Mouse (Mus musculus) MEL (cell line): ENCODE measurements around the gene Spata32. TPM values are rescaled to one million over a fixed set of nuclear protein-coding genes. Genes with fewer than 3 reads are reported as not detected.

Experiments
- DNase-seq: peaks from one replicate; pipeline ENCODE4 v3.0.0; 2011; ENCODE audit warnings: low read depth, low spot score
- H3K27ac ChIP-seq: 2 replicates; pipeline ENCODE4 v1.5.1; 2012; ENCODE audit warnings: low read depth, mild to moderate bottlenecking, control low read depth, low read length, moderate library complexity; ENCODE audit not compliant: control insufficient read depth
- H3K27me3 ChIP-seq, 2 experiments: fragments of 150-350 bp in 1 of 2; sonication (generic) in 1 of 2; 2 replicates each; pipeline ENCODE4 v1.6.1; 2012; ENCODE audit warnings: low read length in 2 of 2, mild to moderate bottlenecking in 2 of 2, improper control_type of control experiment in 1 of 2, moderate library complexity in 1 of 2; ENCODE audit not compliant: insufficient read depth in 2 of 2, control insufficient read depth in 1 of 2
- H3K36me3 ChIP-seq, 2 experiments: 2 replicates each; pipeline ENCODE4 v1.6.1; 2012 to 2014; ENCODE audit warnings: low read length in 2 of 2, improper control_type of control experiment in 1 of 2, inconsistent platforms in 1 of 2, mild to moderate bottlenecking in 1 of 2; ENCODE audit not compliant: insufficient read depth in 2 of 2, control insufficient read depth in 1 of 2
- H3K4me1 ChIP-seq, 2 experiments: fragments of 150-350 bp in 1 of 2; sonication (generic) in 1 of 2; 2 replicates each; pipeline ENCODE4 v1.6.1; 2012; ENCODE audit warnings: low read length in 2 of 2, improper control_type of control experiment in 1 of 2, mild to moderate bottlenecking in 1 of 2; ENCODE audit not compliant: insufficient read depth in 2 of 2, control insufficient read depth in 1 of 2
- H3K4me3 ChIP-seq, 2 experiments: fragments of 150-350 bp in 1 of 2; sonication (generic) in 1 of 2; 2 replicates each; pipeline ENCODE4 v1.5.1; 2012; ENCODE audit warnings: low read depth in 2 of 2, low read length in 2 of 2, mild to moderate bottlenecking in 2 of 2, moderate library complexity in 2 of 2, control low read depth in 1 of 2, improper control_type of control experiment in 1 of 2; ENCODE audit not compliant: control insufficient read depth in 1 of 2, insufficient read depth in 1 of 2
- H3K79me2 ChIP-seq: 2 replicates; pipeline ENCODE4 v1.6.1; 2012; ENCODE audit warnings: mild to moderate bottlenecking, low read length, moderate library complexity; ENCODE audit not compliant: control insufficient read depth, poor library complexity, insufficient read depth
- H3K9ac ChIP-seq: 2 replicates; pipeline ENCODE4 v1.6.1; 2012; ENCODE audit warnings: low read depth, mild to moderate bottlenecking, control low read depth, low read length, moderate library complexity; ENCODE audit not compliant: control insufficient read depth, poor library complexity, severe bottlenecking
- H3K9me3 ChIP-seq: fragments of 150-350 bp; sonication (generic); replicated peaks from 2 replicates; pipeline ENCODE4 v1.6.1; 2012; ENCODE audit warnings: mild to moderate bottlenecking, low read length, improper control_type of control experiment, moderate library complexity; ENCODE audit not compliant: insufficient read depth
- E2F4 ChIP-seq: IDR thresholded peaks from 2 replicates; pipeline ENCODE4 v1.6.1; 2011; ENCODE audit warnings: low read depth, low read length, improper control_type of control experiment, borderline replicate concordance
- EP300 ChIP-seq, 2 experiments: IDR thresholded peaks; 2 replicates each; pipeline ENCODE4 v1.6.1; 2011; ENCODE audit warnings: improper control_type of control experiment in 2 of 2, low read length in 2 of 2, low read depth in 1 of 2, mild to moderate bottlenecking in 1 of 2
- GATA1 ChIP-seq: IDR thresholded peaks from 2 replicates; pipeline ENCODE4 v1.6.1; 2011; ENCODE audit warnings: low read depth, low read length, improper control_type of control experiment
- MAX ChIP-seq: IDR thresholded peaks from 2 replicates; pipeline ENCODE4 v1.6.1; 2011; ENCODE audit warnings: low read length, improper control_type of control experiment
- MAZ ChIP-seq: IDR thresholded peaks from 2 replicates; pipeline ENCODE4 v1.6.1; 2012; ENCODE audit warnings: low read depth, mild to moderate bottlenecking, inconsistent platforms, low read length, improper control_type of control experiment
- MYB ChIP-seq: IDR thresholded peaks from 2 replicates; pipeline ENCODE4 v1.6.1; 2011; ENCODE audit warnings: mild to moderate bottlenecking, low read depth, low read length, improper control_type of control experiment
- NELFE ChIP-seq: IDR thresholded peaks from 2 replicates; pipeline ENCODE4 v1.6.1; 2011; ENCODE audit warnings: low read depth, low read length, improper control_type of control experiment
- SIN3A ChIP-seq: IDR thresholded peaks from 2 replicates; pipeline ENCODE4 v1.6.1; 2012; ENCODE audit warnings: low read length, improper control_type of control experiment, inconsistent platforms
- USF2 ChIP-seq, 2 experiments: IDR thresholded peaks; 2 replicates each; pipeline ENCODE4 v1.6.1; 2011 to 2012; ENCODE audit warnings: improper control_type of control experiment in 2 of 2, low read length in 2 of 2, borderline replicate concordance in 1 of 2, inconsistent platforms in 1 of 2, low read depth in 1 of 2, mild to moderate bottlenecking in 1 of 2; ENCODE audit not compliant: insufficient read depth in 1 of 2
- polyA plus RNA-seq, 2 experiments: library from polyadenylated mRNA; stranded (reverse) in 1 of 2; unstranded in 1 of 2; fragments of >175 nt in 1 of 2; fragments of >200 nt in 1 of 2; gene quantifications; 2 replicates each; pipeline versions ENCODE4 v1.2.1 to v1.2.4; 2012; ENCODE audit warnings: low replicate concordance in 2 of 2, low read depth in 1 of 2; ENCODE audit not compliant: insufficient read length in 2 of 2, insufficient read depth in 1 of 2, missing spikeins in 1 of 2
- total RNA-seq: library from RNA; depleted of rRNA; stranded (reverse); fragments of 300-350 nt; gene quantifications from 2 replicates; pipeline ENCODE4 v1.2.3, GENCODE M21; 2012

The Spata32 gene
- total and polyA plus RNA-seq, 3 experiments, result not detected

GRCm38 (mm10) chr11:103180426-103180825 is 37.8 kb downstream of the Spata32 start:
- H3K27ac ChIP-seq, result no peak overlapping the region
- no peak overlapping the region for H3K9ac ChIP-seq
- no peaks in the 10 kb centered on the region for H3K79me2 ChIP-seq
- H3K4me1 ChIP-seq, result peaks cover 2 to 8% of the 10 kb centered on the region in 2 experiments; a peak in 2 of 4 replicates
- TF ChIP-seq MYB (no peak), E2F4 (no peak), EP300 (IDR thresholded peaks at IDR 0.05; ENCODE audit: low read depth in 1 of 2, low read length in 2 of 2) (no peak), GATA1 (no peak), MAZ (no peak), NELFE (no peak)
- H3K36me3 ChIP-seq, result 0 out of 4 replicates have a peak, but pooled peaks cover 0 to 5% of the 10 kb centered on the region in 2 experiments
- H3K9me3 ChIP-seq, result no peaks in the 10 kb centered on the region
- no peaks in the 10 kb centered on the region for H3K27me3 ChIP-seq
- no peak overlapping the region for H3K4me3 ChIP-seq
- no peak for DNase-seq

GRCm38 (mm10) chr11:103178748-103179147 is 39.5 kb downstream of the Spata32 start:
- no peak for DNase-seq
- Histone ChIP-seq H3K9ac (no peak overlapping the region), H3K4me1 (peaks cover 5 to 24% of the 10 kb centered on the region in 2 experiments; a peak in 3 of 4 replicates), H3K36me3 (peaks cover 0 to 16% of the 10 kb centered on the region in 2 experiments; a peak in 2 of 4 replicates), H3K9me3 (no peaks in the 10 kb centered on the region), H3K79me2 (no peaks in the 10 kb centered on the region), H3K27ac (no peak overlapping the region), H3K4me3 (no peak overlapping the region), H3K27me3 (no peaks in the 10 kb centered on the region)
- no peak for TF ChIP-seq USF2 (IDR thresholded peaks at IDR 0.05; ENCODE audit: borderline replicate concordance in 1 of 2, insufficient read depth in 1 of 2, low read depth in 1 of 2, low read length in 2 of 2)

- TF ChIP-seq SIN3A (no peak), MAX (no peak)
- Histone ChIP-seq H3K36me3 (peaks cover 0 to 16% of the 10 kb centered on the region in 2 experiments; a peak in 2 of 4 replicates), H3K9ac (no peak overlapping the region), H3K27ac (no peak overlapping the region), H3K27me3 (no peaks in the 10 kb centered on the region), H3K9me3 (no peaks in the 10 kb centered on the region), H3K79me2 (no peaks in the 10 kb centered on the region), H3K4me1 (peaks cover 7 to 31% of the 10 kb centered on the region in 2 experiments; a peak in 3 of 4 replicates), H3K4me3 (no peak overlapping the region)
- no peak for DNase-seq
Observed at GRCm38 (mm10) chr11:103177815-103178485, 40.3 kb downstream of the Spata32 start.
